In genomic region chr2:72515971-72516719, GRCm38 (mm10) we compare ENCODE assay signal across 9 mouse cellular contexts. TPM values are rescaled to one million over a fixed set of nuclear protein-coding genes. Genes with fewer than 3 reads are reported as not detected.
A peak's percentile ranks its signal among the peaks of the same experiment; 100 is the strongest.
DNase-seq lines count a peak whose midpoint lies in the region; ATAC-seq and TF ChIP-seq lines count a peak whose summit lies in the region.
"Had no signal": no experiment of that assay in that cellular context is flagged by ENCODE, and none has a peak within 500 bp of the region (broad histone marks: within the 10 kb centered on the region; RNA-seq: fewer than 3 reads in every experiment).

No protein-coding gene starts in this region.

- peak overlapping the region; percentile 43 for H3K4me2 ChIP-seq in heart, embryonic 13.5 days
- H3K4me2 ChIP-seq in liver, embryonic 13.5 days = no peak overlapping the region
- peak overlapping the region; percentile 29; the same call in 1 of the 2 replicates for H3K4me2 ChIP-seq in neural tube, embryonic 14.5 days (ENCODE audit: low read depth, low read length)
- H3K4me2 ChIP-seq: heart, embryonic 15.5 days had no signal

- peak overlapping the region; percentile 21; the same call in 1 of the 2 replicates for H3K9ac ChIP-seq in ES-Bruce4 (ENCODE audit: low read depth, poor library complexity, severe bottlenecking)
- 0 out of 2 replicates have a peak overlapping the region, but pooled peaks have one; percentile 6 for H3K9ac ChIP-seq in heart, embryonic 13.5 days
- no peak overlapping the region for H3K9ac ChIP-seq in liver, embryonic 13.5 days
- H3K9ac ChIP-seq in neural tube, embryonic 14.5 days (replicated peaks; ENCODE audit: low read depth, low read length) = 0 out of 2 replicates have a peak overlapping the region, but pooled peaks have one; percentile 2
- H3K9ac ChIP-seq: heart, embryonic 15.5 days had no signal

- H3K4me3 ChIP-seq in ES-Bruce4 (ENCODE audit: low read depth, low read length) = peak overlapping the region; percentile 16; the same call in 1 of the 2 replicates
- H3K4me3 ChIP-seq in forebrain, embryonic 10.5 days = no peak overlapping the region
- no peak overlapping the region for H3K4me3 ChIP-seq in heart, embryonic 13.5 days
- H3K4me3 ChIP-seq in liver, embryonic 13.5 days (replicated peaks) = no peak overlapping the region
- no peak overlapping the region for H3K4me3 ChIP-seq in neural tube, embryonic 14.5 days (ENCODE audit: low read depth, low read length)
- H3K4me3 ChIP-seq: heart, embryonic 15.5 days had no signal

- no peaks in the 10 kb centered on the region for H3K4me1 ChIP-seq in ES-Bruce4 (ENCODE audit: control insufficient read depth, insufficient read depth, low read length)
- H3K4me1 ChIP-seq in forebrain, embryonic 10.5 days = peaks cover 15% of the 10 kb centered on the region
- H3K4me1 ChIP-seq in heart, embryonic 13.5 days = peaks cover 4% of the 10 kb centered on the region; the same call in 1 of the 2 replicates
- H3K4me1 ChIP-seq in liver, embryonic 13.5 days (replicated peaks) = no peaks in the 10 kb centered on the region
- peaks cover 5% of the 10 kb centered on the region; the same call in 1 of the 2 replicates for H3K4me1 ChIP-seq in neural tube, embryonic 14.5 days (ENCODE audit: control insufficient read depth, insufficient read depth, low read length)

- ATAC-seq in heart, embryonic 13.5 days (ENCODE audit: extremely low read depth, insufficient number of reproducible peaks, low FRiP score, low TSS enrichment) = no peak
- ATAC-seq in liver, embryonic 13.5 days (ENCODE audit: low read depth) = no peak
- ATAC-seq in neural tube, embryonic 14.5 days (ENCODE audit: low read depth) = peak; percentile 72; the same call in 1 of the 2 replicates

- no peaks in the 10 kb centered on the region for H3K9me3 ChIP-seq in ES-Bruce4 (replicated peaks; ENCODE audit: control insufficient read depth, insufficient read depth, low read length, poor library complexity, severe bottlenecking)
- H3K9me3 ChIP-seq in forebrain, embryonic 10.5 days = no peaks in the 10 kb centered on the region
- H3K9me3 ChIP-seq in heart, embryonic 13.5 days = no peaks in the 10 kb centered on the region
- H3K9me3 ChIP-seq in liver, embryonic 13.5 days (replicated peaks) = no peaks in the 10 kb centered on the region
- no peaks in the 10 kb centered on the region for H3K9me3 ChIP-seq in neural tube, embryonic 14.5 days (ENCODE audit: control insufficient read depth, low read length)
- H3K9me3 ChIP-seq: heart, embryonic 15.5 days had no signal

- H3K27me3 ChIP-seq in ES-Bruce4 (ENCODE audit: control insufficient read depth, insufficient read depth, low read length, poor library complexity, severe bottlenecking) = no peaks in the 10 kb centered on the region
- peaks cover 67% of the 10 kb centered on the region for H3K27me3 ChIP-seq in forebrain, embryonic 10.5 days (ENCODE audit: poor library complexity, severe bottlenecking)
- H3K27me3 ChIP-seq in heart, embryonic 13.5 days (replicated peaks) = peaks cover 50% of the 10 kb centered on the region
- peaks cover 37% of the 10 kb centered on the region for H3K27me3 ChIP-seq in liver, embryonic 13.5 days
- 0 out of 2 replicates have a peak, but pooled peaks cover 2% of the 10 kb centered on the region for H3K27me3 ChIP-seq in neural tube, embryonic 14.5 days (ENCODE audit: control insufficient read depth, insufficient read depth, low read length)

- WGBS in forebrain, embryonic 10.5 days = 17% methylated on average over 17 of the region's 17 CpGs
- 24% methylated on average over 17 of the region's 17 CpGs for WGBS in heart, embryonic 13.5 days
- 24% methylated on average over 17 of the region's 17 CpGs for WGBS in liver, embryonic 13.5 days (ENCODE audit: insufficient replicate concordance)
- 12% methylated on average over 17 of the region's 17 CpGs for whole genome bisulfite sequencing in neural tube, embryonic 14.5 days

- peak; percentile 81 for TF ChIP-seq CTCF in ES-Bruce4 (IDR thresholded peaks at IDR 0.05; ENCODE audit: low read depth, low read length)

- peak overlapping the region; percentile 85 for H3K27ac ChIP-seq in ES-Bruce4 (ENCODE audit: insufficient read depth, low read length)
- no peak overlapping the region for H3K27ac ChIP-seq in forebrain, embryonic 10.5 days
- no peak overlapping the region for H3K27ac ChIP-seq in heart, embryonic 13.5 days (replicated peaks)
- H3K27ac ChIP-seq in liver, embryonic 13.5 days = no peak overlapping the region
- H3K27ac ChIP-seq in neural tube, embryonic 14.5 days (ENCODE audit: low read depth, low read length) = no peak overlapping the region
- H3K27ac ChIP-seq: heart, embryonic 15.5 days had no signal

- no peak for TF ChIP-seq EP300 in ES-Bruce4 (IDR thresholded peaks at IDR 0.05; ENCODE audit: insufficient read depth, low read depth, low read length)

- TF ChIP-seq POLR2A in ES-Bruce4 (IDR thresholded peaks at IDR 0.05; ENCODE audit: insufficient read depth, low read length) = no peak

- no peaks in the 10 kb centered on the region for H3K36me3 ChIP-seq in ES-Bruce4 (ENCODE audit: control insufficient read depth, insufficient read depth, low read length, poor library complexity, severe bottlenecking)
- no peaks in the 10 kb centered on the region for H3K36me3 ChIP-seq in forebrain, embryonic 10.5 days (replicated peaks)
- H3K36me3 ChIP-seq in heart, embryonic 13.5 days = no peaks in the 10 kb centered on the region
- no peaks in the 10 kb centered on the region for H3K36me3 ChIP-seq in liver, embryonic 13.5 days
- H3K36me3 ChIP-seq in neural tube, embryonic 14.5 days (ENCODE audit: control insufficient read depth, insufficient read depth, low read length) = no peaks in the 10 kb centered on the region
- H3K36me3 ChIP-seq: heart, embryonic 15.5 days had no signal

- peak; percentile 22 for DNase-seq in c-Kit-positive CD71-negative TER-119-negative erythroid progenitor cells, embryonic 14.5 days (ENCODE audit: low read depth)
- peak; percentile 84 for DNase-seq in forebrain, embryonic 10.5 days (ENCODE audit: extremely low spot score, low spot score)
- peak; percentile 74 to 88 for DNase-seq in kidney, postnatal 25 days
- peak; percentile 6 for DNase-seq in liver, embryonic 13.5 days
- peak; percentile 30 for DNase-seq in testis, postnatal 14 days (ENCODE audit: low spot score)

RNA-seq across cellular contexts. Expression of gene Cdca7, which starts 40.2 kb away (rescaled TPM):
- 113 and 124 TPM in 2 replicates for polyA plus RNA-seq in ES-Bruce4 (2011; ENCODE audit: insufficient read depth, insufficient read length, low read depth, missing spikeins)
- 280 and 291 TPM in 2 replicates for polyA plus RNA-seq in forebrain, embryonic 10.5 days (2016; fragmentation: Nextera tagmentation; extraction: Ambion mirVana)
- polyA plus RNA-seq in heart, embryonic 13.5 days (2015; fragmentation: Nextera tagmentation; extraction: Ambion mirVana) = 46.8 and 49.0 TPM in 2 replicates
- polyA plus RNA-seq in liver, embryonic 13.5 days (2015; fragmentation: Nextera tagmentation; extraction: Ambion mirVana) = 71.1 and 83.7 TPM in 2 replicates
- polyA plus RNA-seq in neural tube, embryonic 14.5 days (2014; fragmentation: Nextera tagmentation; extraction: Ambion mirVana) = 12.8 and 15.5 TPM in 2 replicates

Comparison
In these comparisons a context has a peak if more than half of its experiments do, and no peak if none do; other contexts are left out.
1. DNase-seq: peak in every context shown above with its lines; median percentile 84 in forebrain, embryonic 10.5 days; 81 in kidney, postnatal 25 days; 30 in testis, postnatal 14 days; 22 in c-Kit-positive CD71-negative TER-119-negative erythroid progenitor cells, embryonic 14.5 days; 6 in liver, embryonic 13.5 days.